Mouse (Mus musculus) 3T3-L1 (cell line): ENCODE data around the gene Smug1.

Source experiments
- DNase-seq: peaks from one replicate; pipeline ENCODE4 v3.0.0-alpha.2; 2015; ENCODE audit warnings: low read depth, low spot score

The Smug1 gene

GRCm38 (mm10) chr15:103177611-103178041 lies 10.7 kb upstream of the Smug1 start:
- DNase-seq: no peak

GRCm38 (mm10) chr15:103176874-103177421 lies 10.1 kb upstream of the Smug1 start:
- peak; percentile 89 for DNase-seq

GRCm38 (mm10) chr15:103173251-103173650 lies 6.4 kb upstream of the Smug1 start:
- no peak for DNase-seq

GRCm38 (mm10) chr15:103172537-103172936 lies 5.6 kb upstream of the Smug1 start:
- peak; percentile 75 for DNase-seq

GRCm38 (mm10) chr15:103171276-103171675 lies 4.4 kb upstream of the Smug1 start:
- DNase-seq: no peak

GRCm38 (mm10) chr15:103170316-103170679 lies 3.4 kb upstream of the Smug1 start:
- no peak for DNase-seq

- no peak for DNase-seq
Observed at GRCm38 (mm10) chr15:103169612-103170315, 2.9 kb upstream of the Smug1 start.

GRCm38 (mm10) chr15:103168801-103169611 lies 2.1 kb upstream of the Smug1 start:
- DNase-seq: no peak

GRCm38 (mm10) chr15:103167786-103168185 lies 894 bp upstream of the Smug1 start:
- DNase-seq: no peak

GRCm38 (mm10) chr15:103165924-103166323 lies 968 bp downstream of the Smug1 start:
- no peak for DNase-seq

- DNase-seq: peak; percentile 96
Observed at GRCm38 (mm10) chr15:103165379-103165778, 1.5 kb downstream of the Smug1 start.

GRCm38 (mm10) chr15:103163182-103163919 lies 3.5 kb downstream of the Smug1 start:
- peak; percentile 99 for DNase-seq

- DNase-seq: no peak
Observed at GRCm38 (mm10) chr15:103157585-103157984, 9.3 kb downstream of the Smug1 start.

GRCm38 (mm10) chr15:103156890-103157289 lies 10.0 kb downstream of the Smug1 start:
- no peak for DNase-seq

- DNase-seq: no peak
Observed at GRCm38 (mm10) chr15:103155366-103156321, 11.2 kb downstream of the Smug1 start.

GRCm38 (mm10) chr15:103152890-103153610 lies 13.8 kb downstream of the Smug1 start:
- DNase-seq: peak; percentile 69

- peak; percentile 39 for DNase-seq
Observed at GRCm38 (mm10) chr15:103152371-103152770, 14.5 kb downstream of the Smug1 start.

GRCm38 (mm10) chr15:103147779-103148178 lies 19.1 kb downstream of the Smug1 start:
- DNase-seq: no peak

GRCm38 (mm10) chr15:103147422-103147690 lies 19.5 kb downstream of the Smug1 start:
- no peak for DNase-seq
